Mouse (Mus musculus): ENCODE results near the gene Clip2.

- TF ChIP-seq CTCF (IDR thresholded peaks at IDR 0.05; ENCODE audit: borderline replicate concordance, insufficient read depth, low read length) (no peak), POLR2A (IDR thresholded peaks at IDR 0.05; ENCODE audit: low read depth, low read length) (no peak)
These were observed 10.6 kb downstream of the Clip2 start for GRCm38 (mm10) chr5:134541640-134542039.
